Mouse (Mus musculus): ENCODE results near the gene Btg2.
A peak's percentile ranks its signal among the peaks of the same experiment; 100 is the strongest.

Gene Btg2

DNA sequence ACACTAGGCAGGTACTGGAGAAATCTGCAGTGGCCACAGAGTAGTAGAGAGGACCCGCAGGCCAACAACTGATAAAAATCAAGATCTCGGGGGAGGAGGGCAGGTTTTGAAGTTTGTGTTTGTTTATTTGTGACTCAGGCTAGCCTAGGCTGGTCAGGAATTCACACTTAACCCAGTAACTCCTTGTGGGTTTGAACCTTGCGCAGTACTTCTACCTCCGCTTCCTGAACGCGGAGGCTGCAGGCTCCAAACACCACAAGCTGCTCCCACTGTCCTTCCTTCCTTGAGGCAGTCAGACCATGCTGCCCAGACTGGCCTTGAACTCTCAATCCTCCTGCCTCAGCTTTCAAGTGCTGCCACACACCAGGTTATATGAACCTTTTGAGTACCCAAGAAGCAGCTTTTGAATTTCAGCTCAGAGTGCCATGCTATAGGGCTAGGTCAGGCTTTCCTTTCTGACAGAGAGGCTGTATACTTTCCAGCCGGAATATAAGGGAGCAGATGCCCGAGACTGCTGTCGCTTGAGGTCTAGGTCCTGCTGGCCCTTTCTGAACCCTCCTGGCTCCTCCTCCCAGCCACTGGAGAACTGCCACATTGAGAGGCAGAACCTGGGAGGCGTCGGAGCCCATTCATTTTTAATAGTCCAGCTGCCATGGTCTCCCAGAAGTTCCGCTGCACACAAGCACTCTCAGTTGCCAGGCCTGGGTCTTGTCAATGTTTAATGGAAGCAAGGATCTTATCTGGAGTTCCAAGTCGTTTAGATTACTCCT is 19.2 kb upstream of the Btg2 start:
- peak; percentile 59 to 65 for DNase-seq

DNA sequence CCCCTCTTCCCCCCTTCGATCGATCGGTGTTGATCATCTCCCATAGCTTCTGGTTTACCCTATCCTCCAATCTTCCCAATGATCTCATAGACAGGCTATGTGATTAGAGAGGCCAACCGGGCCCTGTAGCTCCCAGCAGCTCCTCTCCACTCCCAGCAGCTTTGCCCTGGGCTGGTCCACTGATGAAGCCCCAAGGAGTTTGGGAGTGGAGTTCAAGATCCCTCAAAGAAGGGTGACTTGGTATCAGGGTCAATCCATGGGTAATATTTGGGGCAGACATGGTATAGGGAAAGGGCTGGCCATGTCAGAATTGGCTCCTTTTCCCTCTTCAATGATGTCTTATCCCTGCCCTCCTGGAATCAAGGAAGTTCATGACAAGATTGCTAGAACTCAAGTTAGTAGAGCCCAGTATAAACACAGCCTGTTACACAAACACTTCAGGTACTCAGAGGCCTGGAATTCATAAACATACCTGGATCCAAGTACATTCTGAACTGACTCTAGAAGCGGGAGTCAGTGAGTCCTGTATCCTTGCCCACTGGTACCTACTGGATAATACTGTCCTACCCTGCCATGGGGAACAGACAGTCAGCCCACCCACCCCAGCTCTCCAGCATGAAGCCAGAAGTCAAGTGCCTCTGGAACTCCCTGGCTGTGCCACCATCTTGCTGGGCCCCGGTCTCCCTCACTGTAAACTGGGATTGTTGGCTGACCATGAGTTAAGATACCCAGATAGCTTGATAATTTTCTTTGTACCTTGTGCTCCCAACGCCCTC is 18.3 kb upstream of the Btg2 start:
- DNase-seq: no peak

DNA sequence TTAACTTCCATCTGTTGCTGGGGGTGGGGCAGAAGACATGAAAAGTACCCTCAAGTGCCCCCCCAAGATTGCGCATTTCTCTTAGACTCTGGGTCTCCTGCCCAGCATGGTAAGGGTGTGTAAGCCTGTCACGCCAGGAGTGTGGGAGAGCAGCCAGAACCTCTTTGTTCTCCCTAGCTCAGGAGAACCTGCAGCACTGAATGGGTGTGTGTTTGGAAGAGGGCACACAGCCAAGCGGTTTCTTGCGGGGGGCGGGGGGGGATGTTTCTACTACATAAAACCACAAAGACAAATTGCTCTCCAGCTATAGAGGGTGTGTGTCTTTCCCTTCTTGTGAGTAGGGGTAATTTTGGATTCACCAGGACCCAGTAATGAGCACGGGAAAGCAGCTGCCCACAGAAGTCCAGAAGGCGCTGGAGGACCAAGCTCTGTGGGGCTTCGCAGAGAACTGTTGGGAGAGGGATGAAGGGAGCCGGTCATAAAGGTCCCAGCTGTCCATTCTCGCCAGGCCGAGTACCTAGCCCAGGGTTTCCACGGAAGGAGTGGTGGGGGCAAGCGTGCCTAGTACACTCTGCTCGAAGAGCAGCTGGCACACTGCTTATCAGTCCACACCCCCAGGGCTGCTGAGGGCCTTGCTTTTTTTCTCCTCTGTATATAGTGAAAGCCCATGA is 17.5 kb upstream of the Btg2 start:
- peak; percentile 63 to 65 for DNase-seq

DNA sequence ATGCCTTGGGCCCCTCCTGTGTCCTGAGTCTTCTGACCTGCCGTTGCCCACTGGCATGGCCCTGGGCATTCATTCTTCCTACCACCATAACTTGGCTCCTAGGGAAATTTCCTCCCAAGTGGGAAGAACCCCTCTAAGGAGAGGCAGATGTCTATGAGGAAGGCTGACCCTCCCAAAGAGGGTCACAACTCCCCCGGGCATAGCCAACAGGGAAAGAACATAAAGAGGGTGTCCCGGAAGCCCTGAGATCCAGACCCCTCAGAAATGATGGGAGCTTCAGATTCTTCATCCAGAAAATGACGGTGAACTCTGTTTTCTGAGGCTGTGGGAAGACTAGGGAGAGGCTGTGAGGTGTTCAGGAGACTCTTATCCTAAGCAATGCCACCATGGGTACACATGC is 16.8 kb upstream of the Btg2 start:
- no peak for DNase-seq

DNA sequence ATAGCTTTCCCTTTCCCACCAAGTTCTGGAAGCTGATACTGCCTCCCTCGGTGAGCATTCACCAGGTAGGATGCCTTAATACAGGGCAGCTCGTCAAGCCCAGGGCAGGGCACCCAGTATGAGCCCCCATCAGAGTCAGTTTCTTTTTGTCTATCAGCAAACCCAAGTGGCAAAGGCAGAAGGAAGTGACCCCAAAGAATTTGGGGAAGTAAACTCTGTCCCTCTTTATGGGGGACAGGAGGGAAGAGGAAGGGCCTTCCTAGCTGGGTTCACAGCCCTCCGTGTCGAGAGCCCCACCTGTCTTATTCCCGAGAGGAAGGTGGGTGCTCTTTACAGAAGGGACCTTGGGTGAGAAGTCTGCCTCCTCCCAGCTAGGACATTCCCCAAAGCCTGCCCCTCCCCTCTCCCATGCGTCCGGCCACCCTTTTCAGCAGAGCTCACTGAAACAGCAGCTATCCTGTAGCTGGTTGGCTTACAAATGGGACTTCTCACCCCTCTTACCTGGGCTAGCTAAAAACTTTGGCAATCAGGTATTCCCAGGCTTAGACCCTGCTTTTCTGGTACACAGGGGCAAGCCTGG is 16.2 kb upstream of the Btg2 start:
- DNase-seq: no peak

DNA sequence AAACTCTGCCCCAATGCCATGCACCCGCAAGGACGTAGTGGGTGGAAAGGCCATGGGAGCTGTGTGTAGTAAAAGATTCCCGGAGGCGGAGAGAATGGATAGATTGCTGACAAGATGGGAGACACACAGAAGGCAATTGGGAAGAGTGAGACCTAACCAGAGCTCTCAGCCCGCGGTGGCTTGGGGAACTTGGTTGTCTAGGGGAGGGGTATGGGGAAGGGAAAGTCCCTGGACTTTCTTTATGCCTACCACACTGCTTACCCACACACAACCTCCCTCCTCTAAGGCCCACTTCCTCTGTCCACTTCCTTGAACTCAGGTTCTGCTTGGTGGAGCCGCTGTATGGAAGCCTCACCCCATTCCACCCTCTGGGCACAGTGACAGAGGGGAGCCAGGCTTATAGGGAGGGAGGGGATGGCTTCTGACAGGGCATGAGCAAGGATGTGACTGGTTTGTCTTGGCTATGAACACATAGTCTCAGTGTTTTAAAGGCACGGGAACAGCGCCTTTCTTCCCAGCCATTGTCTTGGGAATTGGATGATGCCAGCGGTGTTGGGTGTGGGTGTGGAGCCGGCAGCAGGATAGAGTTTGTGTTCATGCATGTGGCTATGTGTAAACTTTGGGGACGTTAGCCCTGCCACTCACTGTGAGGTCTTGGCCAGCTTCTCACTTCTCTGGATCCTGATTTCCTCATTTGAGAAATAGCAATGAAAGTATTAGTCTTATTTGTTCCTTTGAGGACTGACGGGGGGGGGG is 15.0 kb upstream of the Btg2 start:
- DNase-seq: no peak

DNA sequence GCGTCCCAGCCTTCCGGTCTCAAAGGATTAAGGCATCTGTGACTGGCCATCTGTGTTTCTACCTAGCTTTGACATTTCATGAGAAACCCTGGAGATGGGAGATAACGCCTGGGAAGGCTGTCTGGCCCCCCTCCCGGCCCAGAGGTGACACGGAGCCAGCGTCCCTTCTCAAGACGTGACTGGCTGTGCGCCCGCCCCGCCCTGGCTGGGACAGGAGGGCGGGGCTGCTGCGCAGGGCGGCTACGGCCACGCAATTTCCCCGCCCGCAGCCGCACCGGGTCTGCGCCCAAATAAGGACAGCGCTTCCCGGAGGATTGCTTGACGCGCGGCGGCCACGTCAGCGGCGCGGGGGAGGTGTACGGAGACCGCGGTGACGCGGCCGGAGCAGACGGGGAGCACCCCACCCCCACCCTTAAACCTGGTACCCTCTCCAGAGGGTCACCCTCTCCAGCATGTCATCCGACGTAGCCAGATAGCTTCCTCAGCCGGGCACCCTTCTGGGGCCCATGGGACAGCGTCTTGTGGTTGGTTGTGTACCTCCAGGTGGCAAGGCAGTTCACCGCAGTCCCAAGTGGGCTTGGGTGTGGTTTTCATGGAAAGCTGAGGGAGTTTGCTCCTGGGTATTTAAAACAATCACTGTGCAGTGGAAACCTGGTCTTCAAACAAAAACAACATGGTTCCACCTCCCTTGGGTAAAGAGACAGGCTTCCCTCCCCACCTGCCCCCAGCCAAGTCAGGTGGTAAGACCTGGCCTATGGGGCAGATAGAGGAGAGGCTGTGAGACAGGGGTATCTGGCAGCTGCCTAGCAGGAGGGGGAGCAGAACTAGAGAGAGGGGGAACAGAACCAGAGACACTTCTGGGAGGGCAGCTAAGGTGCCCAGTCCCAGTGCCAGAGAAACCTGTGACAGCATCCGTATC is 14.2 kb upstream of the Btg2 start:
- DNase-seq: peak; percentile 91 to 92

DNA sequence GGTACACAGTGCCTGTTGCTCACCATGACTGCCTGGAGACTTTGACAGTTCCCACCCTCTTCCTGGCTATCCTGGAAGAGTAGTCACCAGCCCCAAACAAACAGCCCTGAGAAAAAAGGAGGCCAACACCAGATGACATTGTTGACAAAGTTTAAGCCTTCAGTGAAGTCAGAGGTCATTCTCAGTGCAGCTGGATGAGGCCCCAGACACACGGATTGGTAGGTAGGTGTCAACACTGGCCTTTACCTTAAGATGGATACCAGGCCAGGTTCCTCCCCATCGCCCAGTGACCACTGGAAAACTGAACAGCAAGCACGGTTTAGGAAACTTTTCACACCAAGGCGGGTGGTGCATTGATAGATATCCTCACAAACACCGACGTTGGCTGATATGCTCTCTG is 13.4 kb upstream of the Btg2 start:
- no peak for DNase-seq

DNA sequence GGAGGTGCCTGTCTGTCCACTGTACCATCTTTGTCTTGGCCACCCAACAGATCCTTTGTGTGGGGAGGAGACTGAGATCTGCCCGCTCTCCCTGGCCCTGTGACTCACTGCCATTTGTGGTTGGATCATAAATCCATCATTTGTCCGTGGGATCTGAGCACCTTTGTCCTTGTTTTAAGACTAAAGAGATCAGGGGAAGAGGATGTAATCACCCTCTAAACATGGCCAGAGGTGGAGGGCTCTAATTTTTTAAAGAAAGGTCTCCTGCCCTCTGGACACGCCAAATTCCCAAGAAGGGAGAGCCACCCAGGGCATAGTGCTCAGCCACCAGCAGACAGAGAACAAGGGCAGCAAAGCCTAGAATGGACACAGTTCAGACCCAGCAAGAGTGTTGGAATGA is 12.9 kb upstream of the Btg2 start:
- DNase-seq: no peak

DNA sequence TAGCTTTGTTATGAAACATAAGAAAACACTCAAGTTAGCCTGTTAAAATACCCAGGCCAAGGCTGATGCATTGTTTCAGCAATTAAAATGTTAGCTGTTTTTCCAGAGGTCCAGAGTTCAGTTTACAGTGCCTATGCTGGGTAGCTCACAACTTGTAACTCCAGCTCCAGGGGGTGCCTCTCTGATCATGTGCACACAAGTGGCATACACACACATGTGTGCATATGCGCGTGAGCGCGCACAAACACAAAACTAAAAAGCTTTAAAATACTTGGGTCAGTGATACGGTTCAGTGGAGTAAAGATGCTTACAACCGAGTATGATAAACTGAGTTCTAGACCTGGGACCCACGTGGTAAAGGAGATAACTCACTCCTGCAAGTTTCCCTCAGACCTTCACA is 10.2 kb upstream of the Btg2 start:
- DNase-seq: no peak

DNA sequence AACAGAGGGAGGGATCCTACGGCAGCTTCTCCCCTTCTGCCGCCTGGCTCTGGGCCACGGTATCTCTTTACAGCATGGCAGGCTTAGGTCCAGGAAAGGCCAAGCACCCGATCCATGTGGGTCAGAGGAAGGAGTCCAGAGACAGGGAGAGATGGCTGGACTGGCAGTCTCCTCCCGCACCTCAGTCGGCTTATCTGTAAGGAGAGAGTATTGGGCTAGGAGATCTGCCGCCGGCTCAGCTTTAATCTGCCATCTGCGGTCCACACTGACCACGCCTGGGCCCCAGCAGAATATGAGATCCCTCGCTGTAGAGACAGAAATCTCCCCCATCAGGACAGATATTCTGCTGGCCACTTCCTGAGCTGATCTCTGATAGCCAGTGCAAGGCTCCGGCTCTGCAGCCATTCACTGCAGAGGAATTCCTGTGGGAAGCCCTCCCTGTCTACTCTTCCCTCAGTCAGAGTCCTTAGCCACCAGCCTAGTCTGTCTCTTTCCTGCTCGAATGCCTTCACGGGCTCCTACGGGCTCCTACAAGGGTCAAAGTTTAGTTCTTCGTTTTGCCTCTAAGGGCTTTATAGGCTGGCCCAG is 8.0 kb upstream of the Btg2 start:
- DNase-seq: peak; percentile 84 to 87

DNA sequence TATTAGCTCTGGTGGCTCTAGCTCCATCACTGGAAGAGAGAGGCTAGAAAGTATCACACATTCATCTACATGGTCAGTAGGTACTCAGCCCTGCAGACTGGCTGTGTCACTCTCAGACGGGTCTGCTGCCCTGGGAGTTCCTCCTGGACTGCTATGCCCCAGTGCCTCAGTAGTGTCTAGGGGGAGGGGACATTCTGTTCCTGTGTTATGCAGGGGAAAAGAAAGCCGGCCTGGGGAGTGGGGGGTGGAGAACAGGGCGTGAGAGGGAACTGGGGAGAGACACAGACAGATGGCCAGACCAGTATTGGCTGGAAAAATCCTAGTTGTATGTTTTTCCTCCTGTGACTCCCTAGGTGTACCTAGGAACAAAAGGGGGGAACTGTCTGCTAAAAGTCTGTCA is 7.1 kb upstream of the Btg2 start:
- no peak for DNase-seq

DNA sequence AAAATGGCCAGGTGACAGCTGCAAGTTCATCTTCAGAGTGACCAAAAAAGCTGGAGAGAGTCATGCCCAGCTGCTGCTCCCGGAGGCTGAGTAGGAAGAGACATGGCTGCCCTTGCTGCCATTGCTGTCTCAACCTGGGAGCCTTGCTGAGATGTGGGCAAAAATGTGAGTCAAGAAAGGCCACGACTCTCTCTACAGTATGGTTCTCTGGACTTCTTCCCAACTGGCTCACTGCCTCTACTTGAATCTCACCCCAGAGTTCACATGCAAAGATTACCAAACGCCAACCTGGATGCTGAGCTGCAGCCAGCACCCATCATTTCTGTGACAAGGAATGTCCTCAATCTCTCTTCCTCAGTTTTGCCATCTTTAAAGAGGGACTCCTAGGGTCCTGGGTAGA is 5.2 kb upstream of the Btg2 start:
- DNase-seq: peak; percentile 81 to 86

DNA sequence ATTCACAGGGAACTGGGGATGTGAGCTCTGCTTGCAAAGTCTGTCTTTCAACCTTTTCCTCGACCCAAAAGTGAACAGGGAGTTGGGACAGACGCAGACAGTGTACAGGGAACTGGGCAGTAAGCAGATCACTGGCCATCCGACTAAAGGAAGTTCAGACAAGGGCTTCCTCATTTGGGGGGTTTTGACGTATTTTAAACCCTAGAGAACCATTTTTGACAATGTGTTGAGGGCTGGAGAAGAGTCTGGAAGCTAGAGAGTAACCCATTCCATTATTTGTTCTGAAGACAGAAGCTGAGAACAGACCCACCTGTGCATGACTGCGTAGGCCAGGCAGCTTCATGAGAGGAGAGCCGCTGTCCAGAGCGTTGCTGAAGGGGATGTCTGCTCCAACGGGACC is 4.8 kb upstream of the Btg2 start:
- no peak for DNase-seq

DNA sequence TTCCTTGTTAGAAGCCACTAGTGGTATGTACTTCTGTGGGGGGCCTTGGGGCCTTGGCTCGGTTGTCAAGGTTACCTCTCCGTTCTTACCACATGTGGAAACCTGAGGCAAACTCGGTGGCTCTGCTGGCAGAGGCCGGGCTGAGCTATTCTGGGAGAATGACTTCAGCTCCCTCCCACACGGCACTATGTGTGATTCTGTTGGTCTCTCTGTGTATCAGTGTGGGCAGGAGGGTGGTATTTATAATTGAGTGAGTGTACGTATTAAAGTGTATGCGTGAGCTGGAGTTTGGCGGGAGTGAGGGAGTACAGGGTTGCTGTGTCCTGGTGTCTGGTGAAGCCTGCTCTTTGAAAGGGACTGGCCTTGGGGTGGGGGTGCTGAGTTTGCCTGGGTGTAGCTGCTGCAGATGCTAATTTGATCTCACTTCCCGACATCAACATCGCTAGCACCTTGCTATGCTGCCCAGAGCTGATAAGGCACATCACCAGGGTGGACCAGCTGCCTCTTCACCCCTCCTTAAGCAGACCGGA is 4.1 kb upstream of the Btg2 start:
- peak in 1 of 2 experiments; percentile 44 for DNase-seq

DNA sequence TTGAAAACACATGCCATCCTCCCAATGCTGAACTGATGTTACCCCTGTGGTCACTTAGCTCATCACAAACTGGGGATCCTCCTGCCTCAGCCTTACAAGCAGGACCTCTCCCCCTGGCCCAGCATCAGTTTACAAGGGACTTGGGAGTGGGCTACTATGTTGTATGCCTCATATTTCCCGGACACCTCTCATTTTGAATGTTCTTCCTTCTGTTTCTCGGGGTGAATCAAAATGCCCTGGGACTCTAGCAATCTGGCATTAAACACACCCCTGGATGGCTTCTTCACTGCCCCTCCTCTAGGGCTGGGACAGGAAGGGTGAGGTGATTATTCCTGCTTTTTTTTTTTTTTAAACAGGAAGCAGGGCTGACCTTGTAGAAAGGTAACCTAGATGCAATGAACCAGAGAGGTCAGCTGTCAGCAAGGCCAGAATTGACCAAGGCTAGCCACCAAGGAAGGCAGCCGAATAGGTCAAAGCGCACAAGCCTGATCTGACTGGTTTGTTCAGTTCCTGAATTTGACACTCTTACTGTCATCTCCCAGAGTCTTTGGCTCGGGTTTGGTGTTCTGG is 2.0 kb upstream of the Btg2 start:
- no peak for DNase-seq

DNA sequence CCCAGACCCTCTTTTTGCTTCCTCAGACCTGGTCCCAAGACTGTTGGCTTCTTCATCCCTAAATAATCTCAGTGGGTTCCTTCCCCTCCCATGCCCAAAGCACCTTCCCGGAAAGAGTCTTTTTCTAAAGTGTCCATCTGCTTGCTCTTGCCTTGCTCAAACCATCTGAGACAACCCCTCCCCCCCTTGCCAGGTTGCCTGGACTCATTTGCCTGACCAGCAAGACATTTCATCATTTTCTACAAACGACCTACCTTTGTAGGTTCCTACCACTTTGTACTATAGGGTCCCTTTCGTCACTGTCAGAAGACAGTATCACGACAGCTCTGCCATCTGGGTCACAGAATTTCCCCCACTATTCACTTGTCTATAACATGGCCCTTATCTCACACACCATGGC is 1.5 kb upstream of the Btg2 start:
- DNase-seq: peak; percentile 65 to 68

DNA sequence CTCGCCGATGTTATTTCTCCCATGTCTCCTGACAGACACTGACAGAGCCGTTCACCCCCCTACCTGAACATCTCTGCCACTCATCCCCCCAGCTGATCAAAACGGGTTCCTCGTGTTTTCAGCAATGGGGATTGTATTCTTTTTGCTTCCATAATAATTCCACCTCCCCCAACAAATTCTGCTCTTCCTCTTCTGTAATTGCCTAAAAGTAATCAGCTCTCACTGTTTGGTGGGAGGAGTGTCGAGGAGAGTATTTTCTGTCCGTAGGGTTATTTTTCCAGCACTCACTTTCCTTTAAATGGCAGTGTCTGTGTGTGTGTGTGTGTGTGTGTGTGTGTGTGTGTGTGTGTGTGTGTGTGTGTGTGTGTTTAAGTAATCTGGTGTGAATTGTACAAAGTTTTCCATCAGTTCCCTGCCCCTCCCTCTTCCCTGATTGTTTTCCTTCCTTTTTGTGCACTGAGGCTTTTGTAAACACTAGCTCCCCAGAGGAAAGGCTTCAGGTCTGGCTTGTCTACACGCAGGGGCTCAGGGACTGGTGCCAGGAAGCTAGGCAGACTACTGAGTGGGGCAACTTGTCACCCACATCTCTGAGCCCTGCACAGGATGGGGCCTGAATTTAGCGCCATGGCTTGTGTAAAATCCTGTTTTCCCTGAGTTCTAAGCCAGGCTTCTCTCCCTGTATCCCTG is 700 bp upstream of the Btg2 start:
- DNase-seq: peak; percentile 69 to 70

DNA sequence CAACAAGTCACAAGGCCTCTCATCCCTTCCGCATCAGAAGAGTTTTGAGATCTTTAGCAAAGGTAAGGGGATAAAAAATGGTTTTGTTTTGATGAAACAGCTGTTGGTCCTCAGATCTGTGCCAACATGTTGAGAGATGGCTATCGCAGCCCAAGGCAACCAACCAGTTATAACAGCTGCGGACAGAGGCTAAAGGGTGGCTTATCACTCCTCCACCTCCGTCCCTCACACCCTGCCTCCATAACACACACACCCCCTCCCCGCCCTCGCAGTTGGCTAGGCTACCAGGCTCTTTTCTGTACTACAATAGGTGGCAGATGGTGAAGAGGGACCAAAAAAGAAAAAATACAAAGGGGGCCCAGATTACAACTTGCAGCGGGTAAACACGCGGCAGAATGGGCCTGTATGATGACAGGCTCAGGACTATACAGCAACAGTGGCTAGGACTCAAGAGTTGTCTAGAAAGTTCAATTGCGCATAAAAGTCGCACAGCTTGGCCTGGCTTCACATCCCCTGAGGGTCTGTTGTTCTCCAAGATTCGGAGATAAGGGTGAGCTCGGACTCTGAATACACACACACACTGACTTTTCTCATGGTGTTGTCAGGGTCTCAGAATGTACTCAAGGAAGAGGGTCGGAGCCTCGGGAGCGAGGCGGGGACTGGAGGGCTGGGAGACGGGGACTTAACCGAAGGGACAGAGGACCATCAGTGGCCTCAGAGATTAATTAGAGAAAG is 692 bp downstream of the Btg2 start:
- peak; percentile 64 to 69 for DNase-seq
